Mouse (Mus musculus): Measurements from ENCODE around the gene Klhl1.
"Not testable (repeated sequence)": the region's sequence is repeated elsewhere in the genome, so short reads cannot be mapped to it uniquely, and the experiment has no call there.

The Klhl1 gene

GRCm38 (mm10) chr14:96518954-96519682, at the start of gene Klhl1:
TSS of gene Klhl1 (minus strand) at chr14:96519102.
- no peak for DNase-seq (ENCODE audit: low read depth)

GRCm38 (mm10) chr14:96553668-96554067, 34.8 kb upstream of the Klhl1 start:
- DNase-seq (ENCODE audit: low read depth): no peak

GRCm38 (mm10) chr14:96518151-96518953, 550 bp downstream of the Klhl1 start:
- DNase-seq (ENCODE audit: low read depth): no peak

DNA sequence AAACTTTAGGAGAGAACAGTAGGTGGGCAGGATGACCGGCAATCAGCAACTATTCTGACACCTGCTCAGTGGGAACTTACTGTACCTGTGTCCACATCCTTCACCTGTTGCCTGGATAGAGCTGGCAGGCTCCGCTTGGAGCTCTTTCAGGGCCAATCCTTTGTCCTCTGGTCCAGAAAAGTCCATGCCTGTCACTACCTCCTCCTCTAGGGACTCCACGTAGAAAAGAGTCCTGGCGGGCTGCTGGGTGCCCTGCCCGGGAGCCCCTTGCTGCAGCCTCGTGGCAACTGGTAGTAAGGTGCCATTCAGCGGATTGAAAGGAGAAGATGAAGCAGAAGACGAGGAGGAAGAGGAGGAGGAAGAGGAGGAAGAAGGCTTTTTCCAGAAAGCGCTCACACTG, 1.2 kb downstream of the Klhl1 start:
- DNase-seq (ENCODE audit: low read depth): no peak

- no peak for DNase-seq (ENCODE audit: low read depth)
Measured at GRCm38 (mm10) chr14:96499936-96500335, 19.0 kb downstream of the Klhl1 start.

- no peak for DNase-seq (ENCODE audit: low read depth)
Measured at GRCm38 (mm10) chr14:96471812-96472211, 47.1 kb downstream of the Klhl1 start.

DNA sequence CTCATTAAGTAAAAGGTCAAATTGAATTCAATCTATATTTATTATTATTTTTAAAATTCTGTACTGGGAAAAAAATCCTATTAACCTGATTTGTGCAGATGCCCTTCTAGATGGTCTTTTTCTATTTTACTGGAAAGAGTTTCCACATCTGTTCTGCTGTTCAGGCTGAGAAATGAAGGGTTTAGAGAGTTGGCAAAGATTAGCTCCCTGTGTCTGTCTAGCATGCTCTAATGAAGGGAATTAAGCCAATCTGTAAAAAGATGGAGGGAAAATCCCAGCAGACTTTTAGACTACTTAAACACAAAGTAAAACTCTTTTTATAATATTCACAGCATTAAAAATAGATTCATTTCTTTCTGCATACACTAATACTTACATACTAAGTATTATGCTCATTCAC, 47.6 kb downstream of the Klhl1 start:
- DNase-seq (ENCODE audit: low read depth): no peak

DNA sequence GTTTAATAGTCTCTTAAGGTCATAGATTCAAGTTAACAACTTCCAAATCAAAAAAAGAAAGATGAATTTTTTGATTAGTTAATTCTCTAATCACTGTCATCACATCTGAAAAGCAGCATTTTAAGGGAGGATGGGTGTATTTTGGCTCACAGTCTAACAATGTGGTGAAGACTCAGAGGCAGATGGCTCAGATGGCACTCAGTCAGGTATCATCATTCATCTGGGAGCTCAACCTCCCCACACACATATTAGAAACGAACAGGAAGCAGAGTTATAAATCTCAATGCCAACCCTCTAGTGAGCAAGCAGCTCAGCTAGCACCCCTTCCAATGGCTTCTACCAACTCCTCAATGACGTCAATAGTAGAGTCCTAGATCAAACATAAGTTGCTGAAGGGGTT, 57.1 kb downstream of the Klhl1 start:
- DNase-seq (ENCODE audit: low read depth): no peak

DNA sequence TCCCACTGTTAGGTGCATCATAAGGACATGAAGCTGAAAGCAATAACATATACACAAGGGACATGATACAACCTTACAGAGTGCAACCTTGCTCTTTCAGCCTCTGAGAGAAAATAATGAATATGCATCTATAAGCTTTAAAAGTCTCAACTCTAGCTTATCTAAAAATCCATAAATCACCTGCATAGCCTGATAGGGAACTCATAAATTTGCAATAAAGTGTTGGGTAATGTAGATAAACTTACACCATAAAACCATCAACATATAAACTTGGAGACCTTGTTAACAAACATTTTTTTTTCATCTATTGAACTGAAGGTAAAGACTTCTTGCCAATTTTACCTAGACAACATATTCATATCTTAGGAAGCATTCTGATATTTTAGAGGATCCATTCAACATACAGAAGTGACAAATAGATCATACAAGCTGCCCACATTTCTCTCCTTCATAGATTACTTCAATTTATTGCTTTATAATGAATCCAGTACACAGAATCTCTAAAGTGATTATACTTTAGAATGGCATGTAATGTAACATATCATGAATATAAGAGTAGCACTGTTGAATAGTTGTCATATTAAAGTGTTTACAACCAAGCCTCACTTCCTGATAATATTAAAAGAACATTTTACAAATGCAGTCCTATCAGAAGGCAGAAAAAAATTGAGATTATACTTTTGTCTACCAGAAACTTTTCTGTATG, 126.7 kb downstream of the Klhl1 start:
- no peak for DNase-seq (ENCODE audit: low read depth)

DNA sequence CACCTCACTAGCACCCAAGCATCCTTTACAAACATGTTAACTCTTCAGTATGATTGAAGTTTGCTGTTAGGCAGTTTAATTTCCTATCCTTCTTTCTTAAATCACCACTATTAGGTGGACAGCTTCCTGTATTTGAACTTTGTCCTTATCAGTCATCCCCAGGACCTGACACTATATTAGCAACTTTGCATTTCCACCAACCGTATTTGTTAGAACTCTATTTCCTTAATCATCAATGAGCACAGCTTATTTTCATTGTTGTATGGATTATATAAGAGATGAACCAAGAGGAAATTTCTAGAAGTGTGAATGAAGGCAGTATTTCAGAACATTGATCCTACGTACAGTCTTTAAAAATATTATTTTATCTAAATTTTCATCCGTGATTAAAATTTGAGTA, 156.2 kb downstream of the Klhl1 start:
- DNase-seq (ENCODE audit: low read depth): no peak

- no peak for DNase-seq (ENCODE audit: low read depth)
Measured at GRCm38 (mm10) chr14:96348220-96348619, 170.7 kb downstream of the Klhl1 start.

- DNase-seq (ENCODE audit: low read depth): no peak
Measured at GRCm38 (mm10) chr14:96331069-96331468, 187.8 kb downstream of the Klhl1 start.

GRCm38 (mm10) chr14:96217805-96218441, 301.0 kb downstream of the Klhl1 start:
- DNase-seq (ENCODE audit: low read depth): no peak

DNA sequence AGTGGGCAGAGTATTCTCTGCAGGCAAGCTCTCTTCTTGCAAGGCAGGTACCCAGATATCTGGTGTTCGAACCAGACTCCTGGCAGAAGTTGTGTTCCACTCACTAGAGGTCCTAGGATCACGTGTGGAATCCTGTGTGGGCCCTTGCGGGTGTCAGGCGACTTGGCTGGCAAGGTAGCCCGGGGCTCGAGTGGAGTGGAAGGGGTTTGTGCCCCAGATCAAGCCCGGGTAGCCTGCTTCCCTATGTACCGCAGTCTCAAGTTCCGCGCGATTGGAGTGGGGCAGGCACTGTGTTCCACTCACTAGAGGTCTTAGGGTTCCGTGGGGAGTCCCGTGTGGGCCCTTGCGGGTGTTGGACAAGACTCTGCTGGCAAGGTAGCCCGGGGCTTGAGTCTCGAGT, 324.1 kb downstream of the Klhl1 start:
- not testable (repeated sequence) for DNase-seq (ENCODE audit: low read depth)

GRCm38 (mm10) chr14:96174546-96174945, 344.4 kb downstream of the Klhl1 start:
- no peak for DNase-seq (ENCODE audit: low read depth)

DNA sequence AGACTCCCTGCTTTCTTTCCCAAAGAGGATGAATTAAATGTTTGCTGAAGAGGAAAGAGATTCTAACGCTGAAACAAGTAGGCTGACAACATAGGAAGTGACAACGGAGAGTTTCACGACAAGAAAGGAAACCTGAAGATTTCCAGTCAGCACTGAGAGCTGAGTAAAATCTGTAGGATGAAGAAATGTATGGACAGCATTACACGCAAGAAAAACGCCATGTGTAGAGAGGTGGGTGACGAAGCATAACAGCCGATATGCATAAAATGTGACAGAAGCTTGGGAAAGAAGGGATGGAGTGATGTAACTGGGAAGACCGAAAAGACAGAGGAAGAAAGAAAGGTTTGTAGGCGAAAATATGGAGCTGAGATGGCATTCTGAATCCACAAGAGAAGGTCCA, 375.8 kb downstream of the Klhl1 start:
- DNase-seq (ENCODE audit: low read depth): no peak

- no peak for DNase-seq (ENCODE audit: low read depth)
Measured at GRCm38 (mm10) chr14:96140246-96140645, 378.7 kb downstream of the Klhl1 start.

GRCm38 (mm10) chr14:96107396-96107795, 411.5 kb downstream of the Klhl1 start:
- no peak for DNase-seq (ENCODE audit: low read depth)

GRCm38 (mm10) chr14:96081681-96082207, 437.2 kb downstream of the Klhl1 start:
- no peak for DNase-seq (ENCODE audit: low read depth)

DNA sequence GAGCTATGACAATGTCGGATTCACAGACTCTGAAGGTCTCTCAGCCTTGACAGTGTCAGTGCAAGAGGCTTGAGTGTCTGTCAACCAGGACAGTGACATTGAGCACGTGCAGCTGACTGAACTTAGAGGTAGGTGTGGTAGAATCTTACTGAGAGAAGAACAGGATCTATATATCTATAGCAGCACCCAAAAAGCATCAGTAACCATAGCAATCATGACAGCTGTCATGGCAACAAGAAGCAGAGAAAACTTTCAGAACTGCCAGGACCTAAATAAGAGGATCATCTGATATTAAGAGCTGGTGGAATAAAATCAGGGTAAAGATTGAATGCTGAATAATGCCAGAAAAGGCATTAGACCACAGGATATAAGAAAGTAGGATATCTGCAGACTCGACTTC, 453.0 kb downstream of the Klhl1 start:
- DNase-seq (ENCODE audit: low read depth): no peak

Measured in naive thymus-derived CD4-positive, alpha-beta T cell, adult 2 months (primary cell).